Mouse (Mus musculus): Measurements from ENCODE around the gene Kctd17. TPM values are rescaled to one million over a fixed set of nuclear protein-coding genes. Genes with fewer than 3 reads are reported as not detected.

The Kctd17 gene
- 100 to 1,000 TPM; 227 to 234 TPM for polyA plus RNA-seq (2012; fragmentation: generic; extraction: Trizol)

DNA sequence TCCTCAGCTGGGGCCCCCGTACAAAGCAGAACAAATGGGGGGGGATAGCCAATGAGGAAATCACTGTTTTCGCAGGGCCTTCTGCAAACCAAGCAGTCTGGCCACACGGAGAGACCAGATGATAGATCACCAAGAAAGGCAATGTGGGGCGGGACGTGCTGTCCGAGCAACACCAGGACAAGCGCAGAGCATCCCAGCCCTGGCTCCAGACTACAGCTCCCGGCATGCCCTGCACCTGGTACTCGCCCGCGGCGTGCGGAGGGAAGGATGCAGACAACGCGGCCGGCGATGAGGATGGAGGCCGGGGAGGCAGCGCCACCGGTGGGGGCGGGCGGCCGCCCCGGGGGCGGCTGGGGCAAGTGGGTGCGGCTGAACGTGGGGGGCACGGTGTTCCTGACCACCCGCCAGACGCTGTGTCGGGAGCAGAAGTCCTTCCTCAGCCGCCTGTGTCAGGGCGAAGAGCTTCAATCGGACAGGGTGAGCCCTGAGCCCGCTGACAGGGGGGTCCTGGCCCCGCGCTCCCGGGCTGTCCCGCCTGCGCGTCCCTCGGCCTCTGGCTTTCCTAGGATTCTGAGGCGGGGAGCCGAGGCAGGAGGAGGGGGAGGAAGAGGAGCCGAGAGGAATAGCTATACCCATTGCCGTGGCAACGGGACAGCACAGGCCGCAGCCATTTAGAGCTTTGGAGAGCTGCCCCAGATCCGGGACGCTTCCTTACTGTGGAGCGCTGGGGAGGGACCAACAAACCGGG lies at the start of gene Kctd17:
Kctd17 (plus strand) TSS at position 174 of the 748 bp plus-strand sequence.

DNA sequence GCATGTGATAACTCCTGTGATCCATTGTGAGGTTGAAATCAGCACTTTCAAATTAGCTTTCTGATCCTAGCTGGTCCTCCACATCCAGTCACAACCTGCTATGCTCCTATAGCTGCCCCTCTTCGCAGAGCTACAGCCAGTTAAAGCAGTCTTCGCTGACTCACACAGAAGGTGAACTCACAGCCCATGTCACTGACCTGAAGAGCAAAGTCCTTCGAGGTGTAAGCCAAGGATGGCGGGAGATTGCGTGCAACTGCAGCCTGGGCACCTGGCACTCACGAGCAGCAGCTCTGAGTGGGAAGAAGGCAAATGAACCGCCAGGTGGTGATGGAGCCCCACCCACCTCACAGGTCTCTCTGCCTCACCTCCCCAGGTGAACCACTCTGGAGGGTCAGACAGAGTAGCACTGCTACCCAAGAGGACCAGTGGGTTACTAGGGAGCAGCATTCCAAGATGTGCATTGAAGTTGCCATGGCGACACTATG lies 32.8 kb upstream of the Kctd17 start, which contains the start of gene Tex33:
Tex33 (minus strand) TSS at position 435 of the 485 bp plus-strand sequence.

DNA sequence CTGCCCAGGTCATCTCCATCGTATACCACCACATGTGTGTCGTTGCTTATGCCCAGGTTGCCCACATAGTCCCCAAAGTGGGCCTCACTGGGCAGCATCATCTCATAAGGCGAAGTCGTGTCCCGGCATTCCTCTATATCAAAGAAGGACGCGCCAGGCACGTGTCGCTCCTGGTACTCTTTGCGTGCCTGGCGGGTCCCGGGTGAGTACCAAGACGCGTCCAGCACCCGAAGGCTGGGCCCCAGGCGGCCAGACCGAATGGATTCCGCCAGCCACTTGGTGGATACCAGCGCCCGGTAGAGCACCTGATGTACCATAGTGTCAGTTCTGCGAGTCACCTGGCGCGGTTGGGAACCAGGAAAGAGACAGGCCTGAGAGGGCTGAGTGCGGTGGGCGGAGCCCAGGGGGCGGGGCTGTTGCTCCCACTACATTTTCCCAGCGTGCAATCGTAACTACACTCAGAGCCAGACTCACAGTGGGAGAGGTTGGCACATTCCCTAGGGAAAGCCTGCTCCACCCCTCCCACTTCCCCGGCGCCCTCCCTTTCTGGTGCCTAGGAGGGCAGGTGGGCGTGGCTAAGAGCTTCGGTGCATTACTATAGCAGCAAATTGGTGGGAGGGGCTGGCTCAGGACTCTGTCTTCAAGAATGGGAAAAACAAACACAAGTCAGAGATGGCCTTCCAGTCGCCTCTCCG lies 22.7 kb upstream of the Kctd17 start, which contains the start of gene Tst:
Tst (minus strand) TSS at position 391 of the 695 bp plus-strand sequence.

DNA sequence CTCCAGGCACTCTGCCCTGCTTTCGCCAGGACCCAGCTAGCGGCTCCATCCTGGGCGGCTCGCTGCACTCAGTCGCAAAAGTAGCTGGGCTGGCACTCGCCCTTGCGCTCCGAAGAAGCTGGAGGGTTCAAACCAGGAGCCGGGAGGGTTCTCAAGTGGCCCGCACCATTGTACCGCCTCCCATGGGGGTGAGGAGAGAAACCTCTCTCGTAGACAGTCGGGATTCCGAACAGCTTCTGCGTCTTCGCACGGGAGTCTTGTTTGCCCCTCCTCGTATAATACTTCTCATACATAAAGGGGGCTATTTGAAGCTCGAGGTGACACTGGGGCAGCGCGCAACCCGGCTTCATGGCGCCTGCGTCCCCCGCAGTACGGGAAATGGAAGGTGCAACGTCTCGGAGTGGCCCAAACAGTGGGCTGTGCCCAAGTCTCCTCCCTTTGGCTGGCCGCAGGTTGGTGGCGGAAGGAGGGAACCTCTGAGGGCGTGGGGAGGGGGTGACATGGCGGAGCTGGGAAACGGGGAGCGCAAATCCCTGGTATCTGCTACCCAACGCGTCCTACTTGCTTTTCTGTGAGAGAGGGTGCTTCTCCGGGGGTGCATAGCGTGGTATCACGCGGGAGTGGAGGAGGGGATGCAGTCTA lies 21.9 kb upstream of the Kctd17 start, which contains the start of gene Mpst:
Mpst (plus strand) TSS at position 124 of the 642 bp plus-strand sequence.

GRCm38 (mm10) chr15:78468379-78468937 lies 40.1 kb downstream of the Kctd17 start, which contains the start of gene Tmprss6:
Tmprss6 (minus strand) TSS chr15:78468634.

Other genes with a start within 250 kb of the Kctd17 start
- gene Pvalb, start 222.2 kb upstream of the Kctd17 start, polyA plus RNA-seq (2012; fragmentation: generic; extraction: Trizol), result not detected
- not detected for gene Ncf4, start 183.8 kb upstream of the Kctd17 start, polyA plus RNA-seq (2012; fragmentation: generic; extraction: Trizol)
- not detected for gene Csf2rb2, start 122.8 kb upstream of the Kctd17 start, polyA plus RNA-seq (2012; fragmentation: generic; extraction: Trizol)
- not detected for gene Csf2rb, start 102.8 kb upstream of the Kctd17 start, polyA plus RNA-seq (2012; fragmentation: generic; extraction: Trizol)
- gene Tex33, start 32.7 kb upstream of the Kctd17 start, polyA plus RNA-seq (2012; fragmentation: generic; extraction: Trizol), result not detected
- gene Tst, start 22.7 kb upstream of the Kctd17 start, polyA plus RNA-seq (2012; fragmentation: generic; extraction: Trizol), result 10 to 100 TPM; 13.6 to 29.6 TPM
- 100 to 1,000 TPM in 1 of 2 experiments, 10 to 100 TPM in 1; 62.7 to 129 TPM for gene Mpst, start 22.1 kb upstream of the Kctd17 start, polyA plus RNA-seq (2012; fragmentation: generic; extraction: Trizol)
- gene Tmprss6, start 40.1 kb downstream of the Kctd17 start, polyA plus RNA-seq (2012; fragmentation: generic; extraction: Trizol), result 1 to 10 TPM in 1 of 2 experiments, under 1 TPM in 1; 0.09 to 2.9 TPM
- gene Il2rb, start 66.7 kb downstream of the Kctd17 start, polyA plus RNA-seq (2012; fragmentation: generic; extraction: Trizol), result under 1 TPM; under 0.01 to 0.32 TPM
- 100 to 1,000 TPM in 1 of 2 experiments, 10 to 100 TPM in 1; 12.4 to 130 TPM for gene C1qtnf6, start 102.9 kb downstream of the Kctd17 start, polyA plus RNA-seq (2012; fragmentation: generic; extraction: Trizol)
- under 1 TPM in 1 of 2 experiments, not detected in 1; 0.01 TPM for gene Sstr3, start 116.1 kb downstream of the Kctd17 start, polyA plus RNA-seq (2012; fragmentation: generic; extraction: Trizol)
- not detected for gene Rac2, start 144.2 kb downstream of the Kctd17 start, polyA plus RNA-seq (2012; fragmentation: generic; extraction: Trizol)
- gene Cyth4, start 168.5 kb downstream of the Kctd17 start, polyA plus RNA-seq (2012; fragmentation: generic; extraction: Trizol), result under 1 TPM; 0.21 to 0.48 TPM

Data from C3H10T1/2 (cell line).